Mouse (Mus musculus): Measurements from ENCODE around the gene Pltp. TPM values are rescaled to one million over a fixed set of nuclear protein-coding genes. Genes with fewer than 3 reads are reported as not detected.

Pltp gene
- polyA plus RNA-seq, 1 experiment from 2014 or later, result 286 TPM

DNA sequence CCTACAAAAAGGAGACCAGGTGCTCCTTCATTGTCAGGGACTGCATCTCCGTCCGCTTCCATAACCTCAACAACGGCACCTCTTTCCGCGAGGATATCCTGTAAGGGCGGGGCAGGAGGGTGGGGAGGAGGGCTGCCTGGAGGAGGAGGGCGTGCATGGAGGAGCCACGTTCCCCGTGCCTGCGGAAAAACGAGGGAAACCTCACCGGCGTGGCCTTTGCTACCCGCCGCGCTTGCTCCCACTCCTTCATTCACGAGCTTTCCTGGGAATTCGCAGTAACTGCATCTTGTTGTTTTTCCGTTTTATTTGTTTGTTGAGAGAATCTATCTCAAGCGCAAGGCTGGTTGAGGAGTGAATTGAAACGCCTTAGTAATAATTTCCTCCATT, 52.2 kb downstream of the Pltp start:
- H3K27ac ChIP-seq (ENCODE audit: low read length), result peak overlapping the region; percentile 78
- 2% methylated on average over 21 of the region's 21 CpGs for WGBS
- H3K4me2 ChIP-seq (replicated peaks; ENCODE audit: low read depth, low read length), result peak overlapping the region; percentile 58
- DNase-seq (ENCODE audit: low spot score), result no peak
- peak overlapping the region; percentile 79 for H3K4me3 ChIP-seq (ENCODE audit: low read depth, low read length)
- H3K36me3 ChIP-seq (ENCODE audit: insufficient read depth, low read length), result no peaks in the 10 kb centered on the region
- no peaks in the 10 kb centered on the region for H3K9me3 ChIP-seq (ENCODE audit: low read length)
- peaks cover 4% of the 10 kb centered on the region; the same call in 1 of the 2 replicates for H3K4me1 ChIP-seq (ENCODE audit: insufficient read depth, low read depth, low read length)
- peak; percentile 61 for ATAC-seq
- no peaks in the 10 kb centered on the region for H3K27me3 ChIP-seq (replicated peaks; ENCODE audit: insufficient read depth, low read length)
- no peak for TF ChIP-seq CTCF (IDR thresholded peaks at IDR 0.05)
- no peak for TF ChIP-seq EP300 (IDR thresholded peaks at IDR 0.05)
- H3K9ac ChIP-seq (replicated peaks; ENCODE audit: low read depth), result peak overlapping the region; percentile 56

DNA sequence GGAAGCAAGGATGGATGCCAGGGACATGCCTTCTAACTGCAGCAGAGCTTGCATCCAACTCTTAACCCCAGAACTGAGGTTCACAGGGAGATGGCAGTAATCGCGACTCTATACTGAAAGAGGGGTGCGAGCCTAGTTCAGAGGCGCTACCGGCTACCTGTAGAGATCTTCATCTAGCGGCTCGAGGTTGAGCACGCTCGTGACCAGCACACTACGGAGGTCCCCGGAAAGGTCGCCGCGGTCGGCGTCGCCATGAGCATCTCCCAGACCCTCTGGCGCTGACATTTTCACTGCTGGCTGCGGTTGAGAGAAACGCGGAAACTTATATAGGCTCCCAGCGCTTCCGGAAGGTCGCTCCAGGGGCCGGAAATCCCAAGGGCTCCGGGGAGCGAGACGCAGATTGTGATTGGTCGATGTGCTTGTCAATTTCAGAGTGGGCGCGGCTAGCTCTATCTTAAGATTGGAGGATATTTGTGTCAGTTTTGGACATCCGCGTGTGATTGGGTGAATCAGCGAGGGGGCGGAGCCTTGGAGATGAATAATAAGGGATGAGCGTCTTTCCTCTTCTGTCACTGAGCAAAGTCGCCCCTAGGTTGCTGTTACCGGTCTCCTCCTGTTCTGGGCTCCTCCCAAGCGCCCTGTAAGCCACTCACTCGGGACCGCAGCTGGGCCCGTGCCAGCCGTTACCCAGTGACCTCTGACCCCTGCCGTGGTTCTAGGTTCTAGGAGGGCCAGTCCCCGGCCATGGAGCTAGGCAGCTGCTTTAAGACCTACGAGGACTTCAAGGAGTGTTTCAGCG, 52.8 kb downstream of the Pltp start, which contains the start of the genes Acot8 and Zswim3:
Gene Acot8 (minus strand): TSS at position 350 of the 799 bp plus-strand sequence.
Gene Zswim3 (plus strand): TSS at position 566 of the 799 bp plus-strand sequence.
- peak within 1 kb of the TSS; percentile 79 for H3K4me3 ChIP-seq (ENCODE audit: low read depth, low read length)
- no peaks in the 10 kb centered on the region for H3K27me3 ChIP-seq (replicated peaks; ENCODE audit: insufficient read depth, low read length)
- H3K4me2 ChIP-seq (replicated peaks; ENCODE audit: low read depth, low read length), result peak within 1 kb of the TSS; percentile 63
- H3K9ac ChIP-seq (replicated peaks; ENCODE audit: low read depth), result peak within 1 kb of the TSS; percentile 70
- no peaks in the 10 kb centered on the region for H3K9me3 ChIP-seq (ENCODE audit: low read length)
- H3K27ac ChIP-seq (ENCODE audit: low read length), result peak within 1 kb of the TSS; percentile 78
- peaks cover 4% of the 10 kb centered on the region; the same call in 1 of the 2 replicates for H3K4me1 ChIP-seq (ENCODE audit: insufficient read depth, low read depth, low read length)
- under 1% methylated on average over 47 of the region's 47 CpGs for WGBS
- ATAC-seq (peak; percentile 98), DNase-seq (ENCODE audit: low spot score) (peak; percentile 98)
- TF ChIP-seq EP300 (IDR thresholded peaks at IDR 0.05) (peak; percentile 69; the same call in 1 of the 2 replicates), CTCF (IDR thresholded peaks at IDR 0.05) (peak; percentile 16)
- H3K36me3 ChIP-seq (ENCODE audit: insufficient read depth, low read length), result no peaks in the 10 kb centered on the region

DNA sequence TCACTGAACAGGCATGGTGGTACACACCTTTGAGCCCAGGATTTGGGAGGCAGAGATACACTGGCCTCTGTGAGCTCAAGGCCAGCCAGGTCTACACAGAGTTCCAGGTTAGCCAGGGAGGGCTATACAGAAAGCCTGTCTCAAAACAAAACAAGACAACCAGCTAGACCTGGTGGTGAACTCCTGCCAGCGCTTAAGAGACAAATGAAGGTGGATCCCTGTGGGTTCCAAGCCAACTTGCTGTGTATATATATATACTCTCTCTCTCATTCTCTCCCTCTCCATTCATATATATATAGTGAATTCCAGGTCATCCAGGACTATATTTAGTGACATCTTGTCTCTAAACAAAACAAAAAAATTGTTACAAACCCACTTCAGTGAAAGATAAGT, 53.6 kb downstream of the Pltp start:
- DNase-seq (ENCODE audit: low spot score) (no peak), ATAC-seq (no peak)
- H3K36me3 ChIP-seq (ENCODE audit: insufficient read depth, low read length), result no peaks in the 10 kb centered on the region
- H3K4me3 ChIP-seq (ENCODE audit: low read depth, low read length), result peak overlapping the region; percentile 79; the same call in 1 of the 2 replicates
- TF ChIP-seq CTCF (IDR thresholded peaks at IDR 0.05) (no peak), EP300 (IDR thresholded peaks at IDR 0.05) (no peak; the same call in 1 of the 2 replicates)
- peak overlapping the region; percentile 63 for H3K4me2 ChIP-seq (replicated peaks; ENCODE audit: low read depth, low read length)
- no peaks in the 10 kb centered on the region for H3K9me3 ChIP-seq (ENCODE audit: low read length)
- H3K9ac ChIP-seq (replicated peaks; ENCODE audit: low read depth), result peak overlapping the region; percentile 70
- peaks cover 4% of the 10 kb centered on the region; the same call in 1 of the 2 replicates for H3K4me1 ChIP-seq (ENCODE audit: insufficient read depth, low read depth, low read length)
- no peak overlapping the region for H3K27ac ChIP-seq (ENCODE audit: low read length)
- WGBS, result 60% methylated on average over 1 of the region's 1 CpGs
- H3K27me3 ChIP-seq (replicated peaks; ENCODE audit: insufficient read depth, low read length), result no peaks in the 10 kb centered on the region

DNA sequence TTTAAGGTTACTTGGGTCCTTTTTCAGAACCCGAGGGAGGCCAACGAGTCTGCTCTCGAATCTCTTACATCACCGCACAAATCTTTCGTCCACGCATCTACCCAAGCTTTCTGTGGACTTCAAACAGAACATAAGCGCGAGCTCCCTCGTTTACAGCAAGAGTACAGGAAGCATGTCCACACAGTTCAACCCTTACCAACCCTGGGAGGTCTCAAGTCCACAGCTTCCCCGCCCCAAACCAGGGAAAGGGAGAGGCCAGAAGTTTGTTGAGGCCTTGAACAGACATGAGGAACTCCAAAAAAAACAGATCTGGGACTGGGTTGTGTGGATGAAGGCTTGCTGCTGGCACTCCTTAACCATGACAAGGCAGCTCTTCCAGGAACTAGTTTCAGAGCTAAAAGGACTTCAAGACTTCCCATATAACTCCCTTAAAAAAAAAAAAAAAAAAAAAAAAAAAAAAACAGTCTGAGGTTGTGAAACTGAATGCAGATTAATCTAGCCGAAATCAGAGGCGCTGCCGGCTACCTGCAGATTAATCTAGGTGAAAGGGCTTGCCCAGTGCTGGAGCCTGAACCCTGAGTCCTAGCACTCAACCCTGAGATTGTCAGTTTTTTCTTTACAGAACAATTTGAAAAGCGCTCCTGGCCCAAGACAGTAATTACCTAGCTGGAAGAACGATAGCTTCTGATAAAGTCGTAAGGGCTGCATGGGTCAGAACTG, 54.1 kb downstream of the Pltp start:
- Histone ChIP-seq H3K36me3 (ENCODE audit: insufficient read depth, low read length) (no peaks in the 10 kb centered on the region), H3K9ac (replicated peaks; ENCODE audit: low read depth) (0 out of 2 replicates have a peak overlapping the region, but pooled peaks have one; percentile 70), H3K9me3 (ENCODE audit: low read length) (no peaks in the 10 kb centered on the region), H3K27me3 (replicated peaks; ENCODE audit: insufficient read depth, low read length) (no peaks in the 10 kb centered on the region), H3K4me1 (ENCODE audit: insufficient read depth, low read depth, low read length) (peaks cover 4% of the 10 kb centered on the region; the same call in 1 of the 2 replicates), H3K4me3 (ENCODE audit: low read depth, low read length) (no peak overlapping the region), H3K27ac (ENCODE audit: low read length) (no peak overlapping the region), H3K4me2 (replicated peaks; ENCODE audit: low read depth, low read length) (peak overlapping the region; percentile 63)
- DNase-seq (ENCODE audit: low spot score) (no peak), ATAC-seq (no peak)
- 81% methylated on average over 16 of the region's 16 CpGs for WGBS
- no peak for TF ChIP-seq CTCF (IDR thresholded peaks at IDR 0.05)
- TF ChIP-seq EP300 (IDR thresholded peaks at IDR 0.05), result no peak

DNA sequence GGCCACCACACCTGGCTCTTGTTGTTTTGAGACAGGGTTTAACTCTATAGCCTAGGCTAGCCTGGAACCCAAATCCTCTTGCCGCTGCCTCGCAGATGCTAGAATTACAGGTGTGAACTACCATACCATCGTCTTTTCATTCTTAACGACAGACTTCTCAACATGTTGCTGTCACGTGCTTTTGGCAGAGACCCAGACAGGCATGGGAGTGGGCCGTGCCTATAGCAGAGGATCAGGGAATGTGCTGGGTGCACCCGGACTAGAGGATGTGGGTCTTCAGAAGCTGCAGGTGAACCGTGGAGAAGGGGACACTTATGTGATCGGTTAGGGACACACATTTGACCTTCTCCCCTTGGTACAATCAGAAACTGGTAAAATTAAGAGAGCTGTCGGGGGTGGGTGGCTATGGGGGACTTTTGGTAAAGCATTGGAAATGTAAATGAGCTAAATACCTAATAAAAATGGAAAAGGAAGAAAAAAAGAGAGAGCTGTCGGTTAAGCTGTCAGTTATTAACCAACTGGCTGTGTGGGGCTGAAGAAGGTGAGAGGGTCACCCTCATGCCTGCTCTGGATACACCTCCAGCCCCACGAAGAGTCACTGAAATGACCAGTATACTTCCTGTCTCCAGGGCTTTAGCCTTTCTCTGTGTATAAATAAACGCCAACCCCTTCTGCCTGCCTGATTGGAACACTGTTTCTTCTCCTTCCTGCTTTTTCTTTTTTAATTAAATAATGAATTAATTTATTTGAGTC, 57.1 kb downstream of the Pltp start:
- no peaks in the 10 kb centered on the region for H3K27me3 ChIP-seq (replicated peaks; ENCODE audit: insufficient read depth, low read length)
- H3K4me3 ChIP-seq (ENCODE audit: low read depth, low read length), result no peak overlapping the region
- no peak overlapping the region for H3K4me2 ChIP-seq (replicated peaks; ENCODE audit: low read depth, low read length)
- ATAC-seq (no peak), DNase-seq (ENCODE audit: low spot score) (no peak)
- H3K9me3 ChIP-seq (ENCODE audit: low read length), result no peaks in the 10 kb centered on the region
- H3K4me1 ChIP-seq (ENCODE audit: insufficient read depth, low read depth, low read length), result peaks cover 4% of the 10 kb centered on the region; the same call in 1 of the 2 replicates
- no peak overlapping the region for H3K9ac ChIP-seq (replicated peaks; ENCODE audit: low read depth)
- no peak for TF ChIP-seq CTCF (IDR thresholded peaks at IDR 0.05)
- no peak for TF ChIP-seq EP300 (IDR thresholded peaks at IDR 0.05)
- H3K36me3 ChIP-seq (ENCODE audit: insufficient read depth, low read length), result peaks cover 3% of the 10 kb centered on the region; the same call in 1 of the 2 replicates
- H3K27ac ChIP-seq (ENCODE audit: low read length), result no peak overlapping the region
- 84% methylated on average over 13 of the region's 13 CpGs for WGBS
